Mouse (Mus musculus) R1 (cell line): ENCODE results near the gene Rufy2.
"Not testable (repeated sequence)": the region's sequence is repeated elsewhere in the genome, so short reads cannot be mapped to it uniquely, and the experiment has no call there.

Source experiments
- DNase-seq: peaks from one replicate; pipeline ENCODE4 v3.0.0-alpha.2; 2018; ENCODE audit warnings: low read depth, low spot score

Gene Rufy2

DNA sequence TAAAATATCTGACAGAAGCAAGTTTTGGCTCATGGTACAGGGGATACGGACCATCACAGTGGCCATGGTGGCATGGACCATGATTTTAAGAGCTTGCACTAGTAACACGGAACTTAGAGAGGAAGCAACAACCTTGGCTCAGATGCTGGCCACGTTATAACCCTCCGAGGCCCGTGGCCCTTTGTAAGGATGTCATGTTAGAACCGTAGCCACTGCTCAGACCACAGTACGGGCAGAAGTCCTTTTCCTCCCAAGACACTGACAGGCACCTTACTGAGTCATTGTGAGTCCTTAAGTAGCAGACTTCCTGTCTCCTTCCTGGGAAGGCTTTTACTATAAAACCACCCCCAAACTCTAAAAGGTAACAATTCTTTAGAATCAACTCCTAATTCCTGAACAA, 71.2 kb downstream of the Rufy2 start:
- DNase-seq: no peak

GRCm38 (mm10) chr10:63052011-63052410, 72.0 kb downstream of the Rufy2 start:
- DNase-seq: no peak

GRCm38 (mm10) chr10:63053007-63053406, 73.0 kb downstream of the Rufy2 start:
- DNase-seq: peak; percentile 37

GRCm38 (mm10) chr10:63054071-63054470, 74.0 kb downstream of the Rufy2 start:
- not testable (repeated sequence) for DNase-seq

- DNase-seq: peak; percentile 77
Observed at GRCm38 (mm10) chr10:63054586-63054985, 74.6 kb downstream of the Rufy2 start.

- DNase-seq: peak; percentile 85
Observed at GRCm38 (mm10) chr10:63056966-63057750, 77.1 kb downstream of the Rufy2 start.

DNA sequence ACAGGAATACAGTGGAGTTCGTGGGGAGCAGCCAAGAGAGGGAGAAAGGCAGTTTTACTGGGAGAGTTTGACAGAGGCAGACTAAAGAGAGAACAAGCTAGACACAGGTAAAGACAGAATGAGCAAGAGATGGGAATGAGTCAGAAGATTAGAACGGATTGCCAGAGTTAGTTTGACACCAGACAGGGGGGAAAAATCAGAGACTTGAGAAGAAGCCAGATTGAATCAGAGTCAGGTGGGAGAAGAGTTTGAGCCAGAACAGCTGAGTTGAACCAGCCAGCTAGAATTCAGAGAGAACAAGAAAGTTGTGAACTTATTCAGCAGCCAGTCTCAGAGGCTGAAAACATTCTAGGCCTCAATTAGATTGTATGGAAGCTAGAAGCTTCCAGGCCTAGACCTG, 79.8 kb downstream of the Rufy2 start, which contains the start of gene Pbld1:
Gene Pbld1, plus strand, starts transcription at position 301 of the 400 bp plus-strand sequence.
- DNase-seq: no peak

DNA sequence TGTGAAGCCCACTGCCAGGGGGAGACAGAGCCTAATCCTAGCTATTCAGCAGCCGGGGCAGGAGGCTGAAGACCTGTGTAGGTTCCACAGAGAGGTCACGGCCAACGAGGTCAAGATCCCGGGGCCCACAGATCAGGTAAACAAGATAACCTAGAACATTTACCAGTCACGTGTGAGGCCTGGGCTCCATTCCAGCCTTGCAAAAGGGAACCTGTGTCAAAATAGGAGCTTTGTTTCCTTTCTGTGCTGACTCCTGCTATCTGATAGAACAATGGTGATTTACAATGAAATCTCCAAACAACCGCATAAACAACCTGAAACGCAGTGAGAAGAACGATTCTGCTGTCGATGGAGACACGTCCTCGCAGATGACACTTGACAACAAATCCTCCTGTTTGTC, 80.4 kb downstream of the Rufy2 start:
- no peak for DNase-seq

- DNase-seq: no peak
Observed at GRCm38 (mm10) chr10:63061266-63061665, 81.2 kb downstream of the Rufy2 start.

GRCm38 (mm10) chr10:63062696-63063095, 82.7 kb downstream of the Rufy2 start:
- DNase-seq: no peak

- no peak for DNase-seq
Observed at GRCm38 (mm10) chr10:63063365-63063764, 83.3 kb downstream of the Rufy2 start.

DNA sequence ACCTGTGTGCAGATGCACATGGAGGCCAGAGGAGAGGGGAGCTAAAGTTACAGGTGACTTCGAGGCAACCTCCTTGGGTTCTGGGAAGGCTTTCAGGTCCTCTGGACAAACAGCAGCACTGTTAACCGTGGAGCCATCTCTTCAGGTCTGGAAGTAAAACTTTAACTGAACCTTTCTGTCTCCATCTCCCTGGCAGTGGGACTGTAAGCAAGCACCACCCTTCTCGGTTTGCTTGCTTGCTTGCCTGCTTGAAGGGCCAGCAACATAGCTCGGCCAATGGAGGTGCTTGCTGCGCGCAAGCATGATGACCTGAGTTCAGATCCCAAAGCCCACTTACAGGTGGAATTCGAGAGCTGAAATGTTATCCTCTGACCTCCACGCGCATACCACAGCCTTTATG, 84.5 kb downstream of the Rufy2 start:
- DNase-seq: no peak

DNA sequence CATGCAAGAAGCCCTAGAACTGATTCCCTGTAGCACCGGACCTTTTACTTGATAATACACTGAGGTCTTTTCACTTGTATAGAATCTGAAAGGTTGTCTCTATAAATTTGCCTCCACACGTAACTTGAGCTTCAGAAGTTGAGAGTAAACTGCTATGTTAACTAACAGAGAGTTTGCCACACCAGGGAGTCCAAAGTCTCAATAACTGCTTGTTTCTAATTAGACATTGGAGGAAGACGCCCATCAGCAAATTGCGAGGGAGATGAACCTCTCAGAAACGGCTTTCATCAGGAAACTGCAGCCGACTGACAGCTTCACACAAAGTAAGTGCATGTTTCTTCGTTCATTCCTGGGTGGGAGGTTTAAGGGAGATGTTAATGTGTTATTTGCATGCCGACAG, 85.5 kb downstream of the Rufy2 start:
- no peak for DNase-seq

- peak; percentile 77 for DNase-seq
Observed at GRCm38 (mm10) chr10:63065988-63066387, 86.0 kb downstream of the Rufy2 start.
